Comparison of ENCODE assay signal across 19 mouse cellular contexts in genomic region chr5:64140202-64140601, GRCm38 (mm10). TPM values are rescaled to one million over a fixed set of nuclear protein-coding genes. Genes with fewer than 3 reads are reported as not detected.
DNase-seq lines count a peak whose midpoint lies in the region; ATAC-seq lines count a peak whose summit lies in the region.
"Had no signal": no experiment of that assay in that cellular context is flagged by ENCODE, and none has a peak within 500 bp of the region (broad histone marks: within the 10 kb centered on the region; RNA-seq: fewer than 3 reads in every experiment).

No protein-coding gene starts in this region.

- peak; percentile 16 for DNase-seq in 3T3-L1 (ENCODE audit: low read depth, low spot score)
- peak; percentile 52 for DNase-seq in NIH3T3 (ENCODE audit: low read depth)
- peak; percentile 32 for DNase-seq in fibroblast of lung, adult 2 months (ENCODE audit: low read depth)
- no peak for DNase-seq in kidney, postnatal 25 days
- DNase-seq in gastrocnemius, postnatal 10 days, result no peak
- DNase-seq: adrenal gland, adult 2 months; adrenal gland, postnatal 25 days; B cell, adult 2 months; cerebellum, adult 18-20 months; cerebellum, adult 9-11 months; cerebellum, postnatal 36 days; gastrocnemius, postnatal 14 days; heart, postnatal 10 days; heart, postnatal 4 days had no signal

- ATAC-seq in megakaryocyte progenitor cell, adult 5-6 weeks (replicated peaks; ENCODE audit: poor library complexity), result peak; percentile 68
- ATAC-seq: activated CD4-positive, CD25-positive, alpha-beta regulatory T cell, adult 4 months; forebrain, embryonic 15.5 days; intestine, embryonic 15.5 days; Patski had no signal

RNA-seq across cellular contexts. Expression of gene Tbc1d1, which starts 15.9 kb away (rescaled TPM):
- 16.7 and 17.6 TPM in 2 replicates for total RNA-seq in megakaryocyte progenitor cell, adult 5-6 weeks (2015)
- 31.0 and 31.7 TPM in 2 replicates for total RNA-seq in megakaryocyte progenitor cell, adult 5-6 weeks (2017)
- 10 to 100 TPM; 35.5 to 36.8 TPM for total RNA-seq in gastrocnemius, postnatal 10 days (2021)

RNA-seq across cellular contexts. Expression of gene Pgm2, which starts 47.5 kb away (rescaled TPM):
- 40.1 and 40.7 TPM in 2 replicates for total RNA-seq in megakaryocyte progenitor cell, adult 5-6 weeks (2015)
- total RNA-seq in megakaryocyte progenitor cell, adult 5-6 weeks (2017), result 32.9 and 35.2 TPM in 2 replicates
- 1 to 10 TPM; 7.0 to 8.5 TPM for total RNA-seq in gastrocnemius, postnatal 10 days (2021)

Comparison
In these comparisons a context has a peak if more than half of its experiments do, and no peak if none do; other contexts are left out.
1. DNase-seq: peak in 3T3-L1 (single experiment), NIH3T3 (single experiment) and fibroblast of lung, adult 2 months (single experiment); none in kidney, postnatal 25 days (0 of 2) and gastrocnemius, postnatal 10 days (single experiment).